Mouse (Mus musculus) monocyte, adult 2 months (primary cell): ENCODE measurements around the gene Acmsd.

Source experiments
- DNase-seq, 2 experiments: peaks; one replicate each; pipeline ENCODE4 v3.0.0; 2022; ENCODE audit warnings: low spot score in 2 of 2, low read depth in 1 of 2

Acmsd gene

GRCm38 (mm10) chr1:127775206-127775720 is 46.0 kb downstream of the Acmsd start:
- no peak for DNase-seq

- DNase-seq, result no peak
These were observed 47.0 kb downstream of the Acmsd start for GRCm38 (mm10) chr1:127776246-127776645.

GRCm38 (mm10) chr1:127778611-127779010 is 49.4 kb downstream of the Acmsd start:
- DNase-seq, result no peak

- no peak for DNase-seq
These were observed 50.9 kb downstream of the Acmsd start for GRCm38 (mm10) chr1:127780142-127780541.

GRCm38 (mm10) chr1:127780849-127781248 is 51.6 kb downstream of the Acmsd start:
- no peak for DNase-seq

- DNase-seq, result no peak
These were observed 54.6 kb downstream of the Acmsd start for GRCm38 (mm10) chr1:127783862-127784261.

- no peak for DNase-seq
These were observed 56.7 kb downstream of the Acmsd start for GRCm38 (mm10) chr1:127785882-127786281.

GRCm38 (mm10) chr1:127788943-127789342 is 59.7 kb downstream of the Acmsd start:
- no peak for DNase-seq

- no peak for DNase-seq
These were observed 64.2 kb downstream of the Acmsd start for GRCm38 (mm10) chr1:127793459-127793858.

- DNase-seq, result no peak
These were observed 66.0 kb downstream of the Acmsd start for GRCm38 (mm10) chr1:127795087-127795769.

- no peak for DNase-seq
These were observed 67.1 kb downstream of the Acmsd start for GRCm38 (mm10) chr1:127796341-127796740.

GRCm38 (mm10) chr1:127796752-127797151 is 67.5 kb downstream of the Acmsd start:
- DNase-seq, result no peak

GRCm38 (mm10) chr1:127802916-127803315 is 73.7 kb downstream of the Acmsd start:
- DNase-seq, result no peak

- no peak for DNase-seq
These were observed 79.5 kb downstream of the Acmsd start for GRCm38 (mm10) chr1:127808671-127809070.

GRCm38 (mm10) chr1:127812929-127813328 is 83.7 kb downstream of the Acmsd start:
- no peak for DNase-seq

- no peak for DNase-seq
These were observed 87.2 kb downstream of the Acmsd start for GRCm38 (mm10) chr1:127816381-127816780.
